ENCODE assay signal across 8 mouse cellular contexts in the genomic region with DNA sequence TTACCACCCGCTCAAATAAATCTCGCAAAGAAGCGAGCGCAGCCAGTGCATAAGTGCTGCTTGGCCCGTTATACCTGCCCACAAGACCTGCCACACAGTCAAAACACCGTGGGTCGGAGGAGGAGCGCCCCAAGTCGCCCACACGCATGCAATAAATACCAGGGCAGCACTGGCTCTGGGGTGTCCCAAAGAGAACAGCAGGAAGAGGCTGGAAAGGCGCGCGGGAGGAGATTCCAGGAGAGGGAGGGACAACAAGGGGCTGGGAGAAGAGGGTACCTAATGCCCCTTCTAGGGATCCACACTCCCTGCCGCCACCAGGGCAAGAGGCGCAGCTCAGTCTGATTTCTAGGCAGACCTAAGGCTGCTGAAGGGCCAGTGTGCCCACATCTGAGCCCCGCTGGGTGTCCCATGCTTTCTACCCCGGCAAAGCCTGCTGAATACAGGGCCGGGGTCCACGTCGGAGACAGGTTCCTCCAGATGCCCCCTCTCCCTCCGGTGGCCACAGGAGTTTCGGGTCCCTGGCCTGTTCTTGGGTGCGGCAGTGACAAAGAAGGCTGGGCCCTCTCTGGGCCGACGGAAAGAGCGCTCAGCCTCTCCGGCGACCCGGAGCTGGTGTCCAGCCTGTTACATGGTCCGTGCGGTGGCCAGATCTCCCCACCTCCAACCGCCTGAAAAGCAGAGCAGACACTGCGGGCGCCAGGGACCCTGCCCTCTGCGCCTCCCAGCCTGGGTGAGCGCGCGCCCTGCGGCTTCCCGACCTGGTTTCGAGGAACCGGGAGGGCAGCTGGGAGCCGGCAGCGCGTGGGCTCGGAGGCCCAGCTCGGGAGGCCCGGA. TPM values are rescaled to one million over a fixed set of nuclear protein-coding genes. Genes with fewer than 3 reads are reported as not detected.
DNase-seq lines count a peak whose midpoint lies in the region; ATAC-seq lines count a peak whose summit lies in the region.

No protein-coding gene starts in this region.

- no peak; the same call in 1 of the 2 replicates for ATAC-seq in hindbrain, embryonic 14.5 days (ENCODE audit: low FRiP score)
- ATAC-seq in midbrain, embryonic 15.5 days (replicated peaks), result peak; percentile 50
- no peak for ATAC-seq in monocyte, adult 5-6 weeks (replicated peaks; ENCODE audit: insufficient number of reproducible peaks, low FRiP score, low TSS enrichment, poor library complexity, severe bottlenecking)

- peaks cover 57% of the 10 kb centered on the region for H3K4me1 ChIP-seq in heart, embryonic 10.5 days
- peaks cover 46% of the 10 kb centered on the region for H3K4me1 ChIP-seq in hindbrain, embryonic 14.5 days (replicated peaks; ENCODE audit: control insufficient read depth, insufficient read depth, low read length)
- H3K4me1 ChIP-seq in midbrain, embryonic 15.5 days, result peaks cover 63% of the 10 kb centered on the region

- 1% methylated on average over 48 of the region's 48 CpGs for WGBS in heart, embryonic 10.5 days
- 1% methylated on average over 48 of the region's 48 CpGs for WGBS in hindbrain, embryonic 14.5 days
- 1% methylated on average over 48 of the region's 48 CpGs for WGBS in midbrain, embryonic 15.5 days

- no peaks in the 10 kb centered on the region for H3K36me3 ChIP-seq in heart, embryonic 10.5 days
- no peaks in the 10 kb centered on the region; the same call in none of the 2 replicates for H3K36me3 ChIP-seq in hindbrain, embryonic 14.5 days (replicated peaks; ENCODE audit: control insufficient read depth, insufficient read depth)
- no peaks in the 10 kb centered on the region for H3K36me3 ChIP-seq in midbrain, embryonic 15.5 days (replicated peaks)

- H3K9ac ChIP-seq in hindbrain, embryonic 14.5 days, result peak overlapping the region; percentile 96
- peak overlapping the region; percentile 73 for H3K9ac ChIP-seq in midbrain, embryonic 15.5 days

- H3K27me3 ChIP-seq in heart, embryonic 10.5 days (ENCODE audit: insufficient read depth, poor library complexity, severe bottlenecking), result peaks cover 97% of the 10 kb centered on the region
- H3K27me3 ChIP-seq in hindbrain, embryonic 14.5 days (ENCODE audit: control insufficient read depth, insufficient read depth, low read length), result peaks cover 26% of the 10 kb centered on the region
- peaks cover 22% of the 10 kb centered on the region for H3K27me3 ChIP-seq in midbrain, embryonic 15.5 days (replicated peaks)

- peak overlapping the region; percentile 24; the same call in 1 of the 2 replicates for H3K27ac ChIP-seq in heart, embryonic 10.5 days
- H3K27ac ChIP-seq in hindbrain, embryonic 14.5 days, result peak overlapping the region; percentile 98
- peak overlapping the region; percentile 93 for H3K27ac ChIP-seq in midbrain, embryonic 15.5 days

- peak overlapping the region; percentile 64 for H3K4me2 ChIP-seq in hindbrain, embryonic 14.5 days (replicated peaks)
- H3K4me2 ChIP-seq in midbrain, embryonic 15.5 days, result peak overlapping the region; percentile 77

- peak overlapping the region; percentile 70 for H3K4me3 ChIP-seq in heart, embryonic 10.5 days
- peak overlapping the region; percentile 61 for H3K4me3 ChIP-seq in hindbrain, embryonic 14.5 days (replicated peaks; ENCODE audit: low read length)
- H3K4me3 ChIP-seq in midbrain, embryonic 15.5 days, result peak overlapping the region; percentile 60

- DNase-seq in heart, embryonic 10.5 days (ENCODE audit: low spot score), result no peak
- DNase-seq in heart, adult 9 months (ENCODE audit: low spot score in 2 of 2), result no peak
- DNase-seq in ZHBTc4 (ENCODE audit: low read depth, low spot score), result peak; percentile 62
- DNase-seq in hindbrain, embryonic 14.5 days (ENCODE audit: low spot score), result peak; percentile 44
- no peak for DNase-seq in natural killer cell, adult 2 months (ENCODE audit: low spot score in 2 of 2)
- no peak for DNase-seq in thymus, postnatal 14 days

- H3K9me3 ChIP-seq in heart, embryonic 10.5 days, result no peaks in the 10 kb centered on the region
- H3K9me3 ChIP-seq in hindbrain, embryonic 14.5 days (ENCODE audit: control insufficient read depth, low read length), result no peaks in the 10 kb centered on the region
- no peaks in the 10 kb centered on the region for H3K9me3 ChIP-seq in midbrain, embryonic 15.5 days

RNA-seq across cellular contexts. Expression of gene Ebf3, which starts 0.7 kb away (rescaled TPM):
- polyA plus RNA-seq in heart, embryonic 10.5 days (2016; fragmentation: Nextera tagmentation; extraction: Ambion mirVana), result 1.3 and 3.5 TPM in 2 replicates
- 26.9 and 32.8 TPM in 2 replicates for polyA plus RNA-seq in hindbrain, embryonic 14.5 days (2014; fragmentation: Nextera tagmentation; extraction: Ambion mirVana)
- 14.6 and 14.9 TPM in 2 replicates for polyA plus RNA-seq in midbrain, embryonic 15.5 days (2015; fragmentation: Nextera tagmentation; extraction: Ambion mirVana)
- total RNA-seq in monocyte, adult 5-6 weeks (2017), result not detected in 3 replicates

Comparison
In these comparisons a context has a peak if more than half of its experiments do, and no peak if none do; other contexts are left out.
1. DNase-seq: peak in ZHBTc4 (single experiment) and hindbrain, embryonic 14.5 days (single experiment); none in heart, embryonic 10.5 days (single experiment), heart, adult 9 months (0 of 2), natural killer cell, adult 2 months (0 of 2) and thymus, postnatal 14 days (single experiment).
2. H3K27ac ChIP-seq: peak in every context shown above with its lines; median percentile 98 in hindbrain, embryonic 14.5 days; 93 in midbrain, embryonic 15.5 days; 24 in heart, embryonic 10.5 days.
3. Peak in every context shown above with its lines, with median percentiles within 50 percentile points of each other: H3K4me3 ChIP-seq.